Mouse (Mus musculus): ENCODE data around the gene Lgalsl. TPM values are rescaled to one million over a fixed set of nuclear protein-coding genes. Genes with fewer than 3 reads are reported as not detected.

Gene Lgalsl
- polyA plus RNA-seq, 1 experiment from 2014 or later: 54.4 TPM

DNA sequence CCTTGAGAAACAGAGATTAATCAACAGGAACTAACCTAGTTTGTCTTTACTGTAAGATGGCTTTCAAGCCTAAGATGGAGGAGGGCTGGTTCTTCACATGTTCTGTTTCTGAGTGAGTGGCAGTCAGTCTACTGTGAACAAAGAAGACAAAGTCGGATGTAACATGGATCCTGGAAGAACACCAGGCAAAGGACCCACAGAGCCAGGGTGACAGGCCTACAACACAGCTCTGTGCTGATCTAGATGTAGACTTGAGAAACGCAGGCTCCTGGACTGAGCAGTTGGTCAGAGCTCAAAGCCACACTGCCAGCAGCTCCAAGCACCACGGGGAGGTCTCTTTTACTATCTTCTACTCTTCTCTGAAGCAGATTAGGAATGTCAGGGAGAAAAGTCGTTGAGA is 37.2 kb downstream of the Lgalsl start:
- H3K4me1 ChIP-seq: peaks cover 7% of the 10 kb centered on the region
- ATAC-seq (ENCODE audit: borderline replicate concordance, extremely low read depth, low FRiP score, low TSS enrichment): no peak
- WGBS: 62% methylated on average over 4 of the region's 4 CpGs
- no peak overlapping the region for H3K9ac ChIP-seq
- no peaks in the 10 kb centered on the region for H3K27me3 ChIP-seq
- H3K27ac ChIP-seq: no peak overlapping the region
- no peaks in the 10 kb centered on the region for H3K9me3 ChIP-seq
- H3K36me3 ChIP-seq: no peaks in the 10 kb centered on the region
- no peak overlapping the region for H3K4me2 ChIP-seq
- no peak overlapping the region for H3K4me3 ChIP-seq

DNA sequence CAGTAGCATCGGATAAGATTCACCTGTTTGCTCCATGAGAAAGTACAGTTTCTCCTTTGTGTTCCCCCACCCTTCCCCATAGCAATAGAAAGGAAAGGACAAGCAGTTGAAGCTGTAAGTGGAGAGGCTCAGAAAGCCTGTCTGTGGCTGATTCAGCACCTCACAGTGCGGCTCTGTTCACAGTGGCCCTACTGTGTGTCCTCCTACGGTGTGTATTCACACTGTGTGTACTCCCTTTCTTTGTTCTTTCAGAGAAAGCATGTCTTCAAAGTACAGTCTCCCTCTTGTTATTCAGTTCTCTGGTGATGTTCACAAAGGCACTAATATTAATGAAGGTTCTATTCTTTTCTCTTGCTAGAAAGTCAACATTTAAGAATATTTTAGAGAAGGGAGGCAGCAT is 38.2 kb downstream of the Lgalsl start:
- Histone ChIP-seq H3K4me1 (peaks cover 7% of the 10 kb centered on the region), H3K36me3 (no peaks in the 10 kb centered on the region), H3K4me2 (no peak overlapping the region), H3K4me3 (no peak overlapping the region), H3K27me3 (no peaks in the 10 kb centered on the region), H3K27ac (no peak overlapping the region), H3K9ac (no peak overlapping the region), H3K9me3 (no peaks in the 10 kb centered on the region)
- ATAC-seq (ENCODE audit: borderline replicate concordance, extremely low read depth, low FRiP score, low TSS enrichment): no peak
- WGBS: 79% methylated on average over 3 of the region's 3 CpGs

GRCm38 (mm10) chr11:20791334-20791733 is 39.5 kb downstream of the Lgalsl start:
- Histone ChIP-seq H3K9me3 (no peaks in the 10 kb centered on the region), H3K27ac (no peak overlapping the region), H3K9ac (no peak overlapping the region), H3K4me1 (peaks cover 7% of the 10 kb centered on the region), H3K27me3 (no peaks in the 10 kb centered on the region), H3K36me3 (no peaks in the 10 kb centered on the region), H3K4me3 (no peak overlapping the region), H3K4me2 (no peak overlapping the region)
- no peak for ATAC-seq (ENCODE audit: borderline replicate concordance, extremely low read depth, low FRiP score, low TSS enrichment)
- 62% methylated on average over 2 of the region's 2 CpGs for WGBS

- no peak overlapping the region for H3K27ac ChIP-seq
- no peak for ATAC-seq (ENCODE audit: borderline replicate concordance, extremely low read depth, low FRiP score, low TSS enrichment)
- no peak overlapping the region for H3K4me3 ChIP-seq
- H3K4me1 ChIP-seq: no peaks in the 10 kb centered on the region
- 62% methylated on average over 1 of the region's 1 CpGs for WGBS
- H3K9ac ChIP-seq: no peak overlapping the region
- H3K36me3 ChIP-seq: no peaks in the 10 kb centered on the region
- H3K9me3 ChIP-seq: 0 out of 2 replicates have a peak, but pooled peaks cover 3% of the 10 kb centered on the region
- no peak overlapping the region for H3K4me2 ChIP-seq
- no peaks in the 10 kb centered on the region for H3K27me3 ChIP-seq
Measured at GRCm38 (mm10) chr11:20789015-20789414, 41.8 kb downstream of the Lgalsl start.

DNA sequence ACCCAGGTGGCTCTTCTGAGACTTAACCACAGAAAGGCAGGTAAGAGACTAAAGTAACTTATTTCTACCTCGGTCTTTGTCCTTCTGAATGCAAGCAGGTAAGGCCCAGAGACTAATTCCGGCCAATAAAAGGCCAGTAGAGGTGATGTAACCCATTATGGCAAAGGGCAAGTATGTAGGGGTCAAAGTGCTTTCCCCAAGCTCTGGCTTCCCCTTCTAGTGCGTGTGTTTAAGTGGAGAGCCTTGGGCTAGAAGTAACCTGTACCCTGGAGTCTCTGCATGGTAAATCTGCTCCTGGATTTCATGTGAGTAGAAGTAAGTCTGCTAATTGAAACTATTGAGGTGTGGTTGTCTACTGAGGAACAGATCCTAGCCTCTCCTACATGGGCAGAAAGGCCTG is 42.8 kb downstream of the Lgalsl start:
- H3K4me2 ChIP-seq: no peak overlapping the region
- 68% methylated on average over 3 of the region's 3 CpGs for WGBS
- ATAC-seq (ENCODE audit: borderline replicate concordance, extremely low read depth, low FRiP score, low TSS enrichment): no peak
- no peaks in the 10 kb centered on the region for H3K27me3 ChIP-seq
- H3K9ac ChIP-seq: no peak overlapping the region
- H3K9me3 ChIP-seq: 0 out of 2 replicates have a peak, but pooled peaks cover 3% of the 10 kb centered on the region
- no peaks in the 10 kb centered on the region for H3K4me1 ChIP-seq
- no peak overlapping the region for H3K27ac ChIP-seq
- no peaks in the 10 kb centered on the region for H3K36me3 ChIP-seq
- H3K4me3 ChIP-seq: no peak overlapping the region

DNA sequence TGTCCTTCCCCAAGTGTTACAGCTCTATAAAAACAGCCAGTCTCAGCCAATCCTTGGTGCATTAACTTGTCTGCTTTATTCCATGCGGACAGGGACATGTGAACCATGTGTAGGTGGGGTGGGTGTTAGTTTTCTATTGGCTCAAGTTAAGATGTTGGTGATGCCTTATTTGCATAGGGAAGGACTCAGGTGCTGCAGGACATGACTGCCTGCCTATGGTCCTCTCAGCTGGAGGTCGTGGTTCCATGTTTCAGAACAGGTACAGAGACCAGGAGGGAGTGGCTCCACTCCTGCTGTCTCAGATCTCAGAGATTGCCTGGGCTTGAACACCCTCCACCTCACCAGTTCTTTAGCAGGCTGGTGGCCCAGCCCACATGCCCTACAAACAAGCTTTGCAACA is 44.7 kb downstream of the Lgalsl start:
- Histone ChIP-seq H3K9ac (no peak overlapping the region), H3K27me3 (no peaks in the 10 kb centered on the region), H3K4me1 (no peaks in the 10 kb centered on the region), H3K4me2 (no peak overlapping the region), H3K36me3 (no peaks in the 10 kb centered on the region), H3K4me3 (no peak overlapping the region), H3K27ac (no peak overlapping the region), H3K9me3 (0 out of 2 replicates have a peak, but pooled peaks cover 3% of the 10 kb centered on the region)
- no peak for ATAC-seq (ENCODE audit: borderline replicate concordance, extremely low read depth, low FRiP score, low TSS enrichment)
- WGBS: 61% methylated on average over 2 of the region's 2 CpGs

DNA sequence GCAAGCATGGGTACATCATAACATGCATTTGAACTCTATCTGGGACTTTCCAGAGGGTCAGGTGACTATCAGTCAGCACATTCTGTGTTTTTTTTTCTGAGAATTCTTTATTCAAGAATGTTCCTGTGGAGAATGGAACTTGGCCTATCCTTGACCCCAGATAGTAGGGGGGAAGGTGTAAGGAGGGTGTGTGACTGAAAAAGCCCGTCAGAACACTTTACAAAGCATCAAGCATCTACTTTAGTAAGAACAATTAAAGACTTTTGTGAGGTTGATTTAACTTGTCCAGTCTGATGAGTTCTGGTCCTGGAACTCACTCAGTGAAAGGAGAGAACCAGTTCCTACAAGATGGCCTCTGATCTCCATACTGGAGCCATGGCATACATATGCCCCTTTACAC is 45.7 kb downstream of the Lgalsl start:
- no peaks in the 10 kb centered on the region for H3K36me3 ChIP-seq
- H3K4me3 ChIP-seq: no peak overlapping the region
- no peak overlapping the region for H3K27ac ChIP-seq
- H3K9ac ChIP-seq: no peak overlapping the region
- no peaks in the 10 kb centered on the region for H3K27me3 ChIP-seq
- H3K4me1 ChIP-seq: no peaks in the 10 kb centered on the region
- 61% methylated on average over 1 of the region's 1 CpGs for whole genome bisulfite sequencing
- H3K4me2 ChIP-seq: no peak overlapping the region
- 0 out of 2 replicates have a peak, but pooled peaks cover 3% of the 10 kb centered on the region for H3K9me3 ChIP-seq
- no peak for ATAC-seq (ENCODE audit: borderline replicate concordance, extremely low read depth, low FRiP score, low TSS enrichment)

GRCm38 (mm10) chr11:20784776-20785175 is 46.1 kb downstream of the Lgalsl start:
- 76% methylated on average over 6 of the region's 6 CpGs for WGBS
- ATAC-seq (ENCODE audit: borderline replicate concordance, extremely low read depth, low FRiP score, low TSS enrichment): no peak
- Histone ChIP-seq H3K27ac (no peak overlapping the region), H3K4me1 (no peaks in the 10 kb centered on the region), H3K36me3 (no peaks in the 10 kb centered on the region), H3K27me3 (no peaks in the 10 kb centered on the region), H3K9ac (no peak overlapping the region), H3K4me3 (no peak overlapping the region), H3K9me3 (0 out of 2 replicates have a peak, but pooled peaks cover 3% of the 10 kb centered on the region), H3K4me2 (no peak overlapping the region)

GRCm38 (mm10) chr11:20783467-20783866 is 47.4 kb downstream of the Lgalsl start:
- H3K27me3 ChIP-seq: no peaks in the 10 kb centered on the region
- H3K27ac ChIP-seq: no peak overlapping the region
- no peak overlapping the region for H3K4me3 ChIP-seq
- H3K36me3 ChIP-seq: no peaks in the 10 kb centered on the region
- 0 out of 2 replicates have a peak, but pooled peaks cover 3% of the 10 kb centered on the region for H3K9me3 ChIP-seq
- no peaks in the 10 kb centered on the region for H3K4me1 ChIP-seq
- H3K4me2 ChIP-seq: no peak overlapping the region
- 86% methylated on average over 1 of the region's 1 CpGs for WGBS
- H3K9ac ChIP-seq: no peak overlapping the region
- ATAC-seq (ENCODE audit: borderline replicate concordance, extremely low read depth, low FRiP score, low TSS enrichment): no peak

GRCm38 (mm10) chr11:20782620-20783019 is 48.2 kb downstream of the Lgalsl start:
- no peaks in the 10 kb centered on the region for H3K36me3 ChIP-seq
- H3K9ac ChIP-seq: no peak overlapping the region
- H3K4me3 ChIP-seq: no peak overlapping the region
- no peaks in the 10 kb centered on the region for H3K27me3 ChIP-seq
- H3K4me2 ChIP-seq: no peak overlapping the region
- no peak for ATAC-seq (ENCODE audit: borderline replicate concordance, extremely low read depth, low FRiP score, low TSS enrichment)
- H3K27ac ChIP-seq: no peak overlapping the region
- 0 out of 2 replicates have a peak, but pooled peaks cover 3% of the 10 kb centered on the region for H3K9me3 ChIP-seq
- H3K4me1 ChIP-seq: no peaks in the 10 kb centered on the region
- WGBS: 50% methylated on average over 2 of the region's 2 CpGs

GRCm38 (mm10) chr11:20780312-20780711 is 50.5 kb downstream of the Lgalsl start:
- WGBS: 70% methylated on average over 4 of the region's 4 CpGs
- no peaks in the 10 kb centered on the region for H3K4me1 ChIP-seq
- no peak overlapping the region for H3K9ac ChIP-seq
- H3K4me2 ChIP-seq: no peak overlapping the region
- H3K36me3 ChIP-seq: no peaks in the 10 kb centered on the region
- H3K27me3 ChIP-seq: no peaks in the 10 kb centered on the region
- 0 out of 2 replicates have a peak, but pooled peaks cover 3% of the 10 kb centered on the region for H3K9me3 ChIP-seq
- no peak overlapping the region for H3K27ac ChIP-seq
- H3K4me3 ChIP-seq: no peak overlapping the region
- no peak for ATAC-seq (ENCODE audit: borderline replicate concordance, extremely low read depth, low FRiP score, low TSS enrichment)

DNA sequence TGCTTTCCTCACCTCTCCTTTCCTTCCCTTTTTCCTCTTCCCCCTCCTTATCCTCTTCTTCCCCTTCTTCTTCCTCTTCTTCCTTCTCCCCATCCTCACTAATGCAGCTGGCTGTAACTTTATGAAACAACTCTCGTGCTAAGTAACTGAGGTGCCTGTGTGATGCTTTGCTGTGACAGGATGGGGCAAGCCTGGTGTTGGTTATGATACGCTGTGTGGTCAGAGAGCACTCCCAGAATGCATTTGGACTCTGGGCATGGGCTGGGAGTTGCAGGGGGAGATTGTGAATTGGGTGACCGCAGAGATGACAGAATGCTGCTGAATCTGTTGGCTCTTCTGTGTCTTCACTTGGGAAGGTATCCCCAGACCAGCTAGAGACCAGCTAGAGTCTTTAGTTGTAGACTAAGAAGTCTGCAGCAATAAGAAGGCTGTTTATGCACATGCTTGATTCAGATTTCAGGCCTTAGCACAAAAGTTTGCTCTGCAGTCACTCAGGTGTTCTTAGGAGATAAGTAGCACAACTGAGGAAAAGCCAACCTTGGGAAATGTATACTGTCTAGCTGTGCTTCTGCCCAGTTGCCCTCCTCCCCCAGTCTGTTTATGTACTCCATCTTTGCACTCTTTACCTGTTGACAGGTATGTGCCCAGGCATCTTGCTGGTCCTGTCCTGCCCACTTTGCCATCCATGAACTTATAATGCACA is 51.8 kb downstream of the Lgalsl start:
- no peaks in the 10 kb centered on the region for H3K36me3 ChIP-seq
- no peak overlapping the region for H3K4me3 ChIP-seq
- H3K9ac ChIP-seq: no peak overlapping the region
- H3K27ac ChIP-seq: no peak overlapping the region
- ATAC-seq (ENCODE audit: borderline replicate concordance, extremely low read depth, low FRiP score, low TSS enrichment): no peak
- no peaks in the 10 kb centered on the region for H3K27me3 ChIP-seq
- H3K9me3 ChIP-seq: no peaks in the 10 kb centered on the region
- WGBS: 65% methylated on average over 3 of the region's 3 CpGs
- H3K4me2 ChIP-seq: no peak overlapping the region
- H3K4me1 ChIP-seq: no peaks in the 10 kb centered on the region
